Mouse (Mus musculus): Measurements from ENCODE around the gene Gm7544. TPM values are rescaled to one million over a fixed set of nuclear protein-coding genes. Genes with fewer than 3 reads are reported as not detected.
"Not testable (repeated sequence)": the region's sequence is repeated elsewhere in the genome, so short reads cannot be mapped to it uniquely, and the experiment has no call there.

The Gm7544 gene
- polyA plus RNA-seq, 1 experiment from 2014 or later = not detected

- Histone ChIP-seq H3K4me2 (replicated peaks; ENCODE audit: low read depth) (no peak overlapping the region), H3K27ac (ENCODE audit: low read depth, low read length) (no peak overlapping the region), H3K9ac (ENCODE audit: low read depth, low read length) (no peak overlapping the region), H3K36me3 (ENCODE audit: control insufficient read depth, insufficient read depth) (no peaks in the 10 kb centered on the region), H3K9me3 (ENCODE audit: control insufficient read depth) (no peaks in the 10 kb centered on the region), H3K4me1 (replicated peaks; ENCODE audit: control insufficient read depth, insufficient read depth, low read length) (no peaks in the 10 kb centered on the region), H3K27me3 (replicated peaks; ENCODE audit: control insufficient read depth, insufficient read depth, low read length) (no peaks in the 10 kb centered on the region), H3K4me3 (ENCODE audit: low read depth, low read length) (no peak overlapping the region)
- TF ChIP-seq CTCF (IDR thresholded peaks at IDR 0.05; ENCODE audit: low read depth) = no peak
- 46% methylated on average over 4 of the region's 4 CpGs for WGBS
- ATAC-seq = no peak
Observed at GRCm38 (mm10) chr1:82972046-82972445, 16.2 kb upstream of the Gm7544 start.

- H3K4me3 ChIP-seq (ENCODE audit: low read depth, low read length) = no peak overlapping the region
- H3K9me3 ChIP-seq (ENCODE audit: control insufficient read depth) = no peaks in the 10 kb centered on the region
- no peak for ATAC-seq
- WGBS = 71% methylated on average over 3 of the region's 3 CpGs
- H3K4me2 ChIP-seq (replicated peaks; ENCODE audit: low read depth) = no peak overlapping the region
- TF ChIP-seq CTCF (IDR thresholded peaks at IDR 0.05; ENCODE audit: low read depth) = no peak
- H3K4me1 ChIP-seq (replicated peaks; ENCODE audit: control insufficient read depth, insufficient read depth, low read length) = no peaks in the 10 kb centered on the region
- no peaks in the 10 kb centered on the region for H3K36me3 ChIP-seq (ENCODE audit: control insufficient read depth, insufficient read depth)
- H3K9ac ChIP-seq (ENCODE audit: low read depth, low read length) = no peak overlapping the region
- H3K27me3 ChIP-seq (replicated peaks; ENCODE audit: control insufficient read depth, insufficient read depth, low read length) = no peaks in the 10 kb centered on the region
- H3K27ac ChIP-seq (ENCODE audit: low read depth, low read length) = no peak overlapping the region
Observed at GRCm38 (mm10) chr1:82966413-82966812, 10.6 kb upstream of the Gm7544 start.

DNA sequence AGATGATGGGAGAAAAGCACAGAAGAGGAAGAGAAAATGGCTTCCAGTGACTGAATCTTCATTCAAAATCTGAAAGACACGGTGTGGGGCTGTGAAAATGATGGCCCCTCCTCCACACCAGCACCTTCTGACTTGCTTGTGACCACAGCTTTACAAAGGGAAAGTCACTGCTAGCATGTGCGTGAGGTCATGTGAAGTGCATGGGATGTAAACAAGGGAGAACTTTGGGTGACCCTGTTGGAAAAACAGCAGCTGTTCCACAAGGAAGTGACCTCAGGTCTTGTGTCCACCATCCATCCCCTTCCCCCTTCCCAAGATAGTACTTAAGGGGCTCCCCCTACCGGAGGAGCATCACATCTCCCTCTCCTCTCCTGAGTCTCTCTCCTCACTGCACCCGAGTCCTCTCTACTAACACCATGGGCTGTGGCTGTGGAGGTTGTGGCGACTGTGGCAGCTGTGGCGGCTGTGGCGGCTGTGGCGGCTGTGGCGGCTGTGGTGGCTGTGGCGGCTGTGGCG lies 4.1 kb upstream of the Gm7544 start, which contains the start of gene Gm47955:
TSS of gene Gm47955 (plus strand) at position 417 of the 516 bp plus-strand sequence.
- Histone ChIP-seq H3K9ac (ENCODE audit: low read depth, low read length) (no peak within 1 kb of the TSS), H3K27me3 (replicated peaks; ENCODE audit: control insufficient read depth, insufficient read depth, low read length) (no peaks in the 10 kb centered on the region), H3K27ac (ENCODE audit: low read depth, low read length) (no peak within 1 kb of the TSS), H3K9me3 (ENCODE audit: control insufficient read depth) (no peaks in the 10 kb centered on the region), H3K4me3 (ENCODE audit: low read depth, low read length) (no peak within 1 kb of the TSS), H3K36me3 (ENCODE audit: control insufficient read depth, insufficient read depth) (no peaks in the 10 kb centered on the region), H3K4me2 (replicated peaks; ENCODE audit: low read depth) (no peak within 1 kb of the TSS), H3K4me1 (replicated peaks; ENCODE audit: control insufficient read depth, insufficient read depth, low read length) (no peaks in the 10 kb centered on the region)
- no peak for ATAC-seq
- TF ChIP-seq CTCF (IDR thresholded peaks at IDR 0.05; ENCODE audit: low read depth) = 0 out of 2 replicates have a peak, but pooled peaks have one; percentile 2
- 81% methylated on average over 8 of the region's 11 CpGs for WGBS

GRCm38 (mm10) chr1:82948601-82949000 lies 7.2 kb downstream of the Gm7544 start:
- 90% methylated on average over 2 of the region's 2 CpGs for WGBS
- no peak for ATAC-seq
- no peak overlapping the region for H3K4me2 ChIP-seq (replicated peaks; ENCODE audit: low read depth)
- no peak overlapping the region for H3K9ac ChIP-seq (ENCODE audit: low read depth, low read length)
- H3K9me3 ChIP-seq (ENCODE audit: control insufficient read depth) = no peaks in the 10 kb centered on the region
- H3K27me3 ChIP-seq (replicated peaks; ENCODE audit: control insufficient read depth, insufficient read depth, low read length) = no peaks in the 10 kb centered on the region
- no peak overlapping the region for H3K4me3 ChIP-seq (ENCODE audit: low read depth, low read length)
- no peaks in the 10 kb centered on the region for H3K4me1 ChIP-seq (replicated peaks; ENCODE audit: control insufficient read depth, insufficient read depth, low read length)
- no peaks in the 10 kb centered on the region for H3K36me3 ChIP-seq (ENCODE audit: control insufficient read depth, insufficient read depth)
- H3K27ac ChIP-seq (ENCODE audit: low read depth, low read length) = no peak overlapping the region
- no peak for TF ChIP-seq CTCF (IDR thresholded peaks at IDR 0.05; ENCODE audit: low read depth)

- ATAC-seq = not testable (repeated sequence)
Observed at GRCm38 (mm10) chr1:82946029-82946428, 9.8 kb downstream of the Gm7544 start.

DNA sequence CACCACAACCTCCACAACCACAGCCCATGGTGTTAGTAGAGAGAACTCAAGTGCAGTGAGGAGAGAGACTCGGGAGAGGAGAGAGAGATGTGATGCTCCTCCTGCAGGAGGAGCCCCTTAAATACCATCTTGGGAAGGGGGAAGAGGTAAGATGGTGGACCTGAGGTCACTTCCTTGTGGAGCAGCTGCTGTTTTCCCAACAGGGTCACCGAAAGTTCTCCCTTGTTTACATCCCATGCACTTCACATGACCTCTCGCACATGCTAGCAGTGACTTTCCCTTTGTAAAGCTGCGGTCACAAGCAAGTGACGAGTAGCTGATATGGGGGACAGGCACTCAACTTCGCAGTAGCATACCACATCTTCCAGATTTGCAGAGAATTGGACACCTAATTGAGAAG lies 12.5 kb downstream of the Gm7544 start, which contains the start of gene A030003K21Rik:
TSS of gene A030003K21Rik (minus strand) at position 94 of the 400 bp plus-strand sequence.
- H3K4me1 ChIP-seq (replicated peaks; ENCODE audit: control insufficient read depth, insufficient read depth, low read length); H3K4me3 ChIP-seq (ENCODE audit: low read depth, low read length); H3K9ac ChIP-seq (ENCODE audit: low read depth, low read length); H3K36me3 ChIP-seq (ENCODE audit: control insufficient read depth, insufficient read depth); H3K4me2 ChIP-seq (replicated peaks; ENCODE audit: low read depth); H3K27ac ChIP-seq (ENCODE audit: low read depth, low read length); H3K9me3 ChIP-seq (ENCODE audit: control insufficient read depth); ATAC-seq; H3K27me3 ChIP-seq (replicated peaks; ENCODE audit: control insufficient read depth, insufficient read depth, low read length): not testable (repeated sequence)
- WGBS = no CpG with 5 or more reads among the region's 6 CpGs

More at GRCm38 (mm10) chr1:82946029-82946428, 9.8 kb downstream of the Gm7544 start:
- H3K27ac ChIP-seq (ENCODE audit: low read depth, low read length); H3K4me3 ChIP-seq (ENCODE audit: low read depth, low read length); H3K27me3 ChIP-seq (replicated peaks; ENCODE audit: control insufficient read depth, insufficient read depth, low read length); H3K9me3 ChIP-seq (ENCODE audit: control insufficient read depth); H3K4me1 ChIP-seq (replicated peaks; ENCODE audit: control insufficient read depth, insufficient read depth, low read length); H3K36me3 ChIP-seq (ENCODE audit: control insufficient read depth, insufficient read depth); H3K9ac ChIP-seq (ENCODE audit: low read depth, low read length); H3K4me2 ChIP-seq (replicated peaks; ENCODE audit: low read depth): not testable (repeated sequence)
- 100% methylated on average over 2 of the region's 2 CpGs for WGBS

DNA sequence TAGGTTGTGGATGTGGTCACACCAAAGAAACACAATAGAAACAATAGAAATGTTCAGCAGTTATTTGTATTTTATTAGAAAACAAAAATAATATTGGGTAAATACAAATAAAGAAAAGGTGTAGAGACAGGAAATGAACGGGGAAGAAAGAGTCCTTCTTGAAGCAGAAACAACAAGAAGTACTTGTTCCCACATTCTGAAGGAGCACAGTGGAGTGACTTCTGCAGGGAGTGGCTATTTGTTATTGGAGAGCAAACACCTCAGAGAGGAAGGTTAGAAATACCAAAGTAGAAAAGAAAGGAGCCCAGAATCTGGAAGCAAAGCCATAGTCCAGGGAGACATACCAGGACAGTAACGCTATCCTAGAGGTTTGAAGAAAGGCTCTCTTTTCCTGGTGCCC lies 13.3 kb downstream of the Gm7544 start:
- H3K9ac ChIP-seq (ENCODE audit: low read depth, low read length); ATAC-seq; H3K4me1 ChIP-seq (replicated peaks; ENCODE audit: control insufficient read depth, insufficient read depth, low read length); H3K27me3 ChIP-seq (replicated peaks; ENCODE audit: control insufficient read depth, insufficient read depth, low read length); H3K27ac ChIP-seq (ENCODE audit: low read depth, low read length); H3K9me3 ChIP-seq (ENCODE audit: control insufficient read depth); H3K36me3 ChIP-seq (ENCODE audit: control insufficient read depth, insufficient read depth); H3K4me3 ChIP-seq (ENCODE audit: low read depth, low read length); H3K4me2 ChIP-seq (replicated peaks; ENCODE audit: low read depth): not testable (repeated sequence)
- 64% methylated on average over 1 of the region's 2 CpGs for WGBS

All from intestine, postnatal 0 days (tissue).